Mouse (Mus musculus): ENCODE data around the gene Tshz2.

Gene Tshz2

GRCm38 (mm10) chr2:170120139-170121027 lies 487.6 kb downstream of the Tshz2 start:
- no peak for DNase-seq

Data from embryo, embryonic 11 days (tissue).